Mouse (Mus musculus): Measurements from ENCODE around the gene Nudt13. TPM values are rescaled to one million over a fixed set of nuclear protein-coding genes. Genes with fewer than 3 reads are reported as not detected.

The Nudt13 gene
- polyA plus RNA-seq (2014; fragmentation: Nextera tagmentation; extraction: Ambion mirVana): 10.4 and 10.8 TPM in 2 replicates

- peak; percentile 90 for DNase-seq (ENCODE audit: low spot score)
- H3K27ac ChIP-seq: no peak within 1 kb of the TSS
- peak; percentile 96 for ATAC-seq (ENCODE audit: low FRiP score)
- H3K27me3 ChIP-seq (ENCODE audit: control insufficient read depth, insufficient read depth, low read length): no peaks in the 10 kb centered on the region
- WGBS: 24% methylated on average over 14 of the region's 14 CpGs
- no peaks in the 10 kb centered on the region for H3K36me3 ChIP-seq (replicated peaks; ENCODE audit: control insufficient read depth, insufficient read depth)
- peak within 1 kb of the TSS; percentile 55 for H3K4me2 ChIP-seq (replicated peaks)
- no peaks in the 10 kb centered on the region for H3K9me3 ChIP-seq (ENCODE audit: control insufficient read depth, low read length)
- peak within 1 kb of the TSS; percentile 42 for H3K4me3 ChIP-seq (replicated peaks; ENCODE audit: low read length)
- peak within 1 kb of the TSS; percentile 53 for H3K9ac ChIP-seq
- peaks cover 5% of the 10 kb centered on the region; the same call in 1 of the 2 replicates for H3K4me1 ChIP-seq (replicated peaks; ENCODE audit: control insufficient read depth, insufficient read depth, low read length)
Measured at GRCm38 (mm10) chr14:20294117-20294892, at the start of gene Nudt13. Gene Nudt13 (plus strand): TSS chr14:20294697.

GRCm38 (mm10) chr14:20245318-20245717 lies 49.2 kb upstream of the Nudt13 start:
- H3K36me3 ChIP-seq (replicated peaks; ENCODE audit: control insufficient read depth, insufficient read depth): no peaks in the 10 kb centered on the region
- H3K9ac ChIP-seq: no peak overlapping the region
- DNase-seq (ENCODE audit: low spot score) (no peak), ATAC-seq (ENCODE audit: low FRiP score) (no peak)
- 72% methylated on average over 2 of the region's 2 CpGs for WGBS
- no peaks in the 10 kb centered on the region for H3K27me3 ChIP-seq (ENCODE audit: control insufficient read depth, insufficient read depth, low read length)
- H3K4me1 ChIP-seq (replicated peaks; ENCODE audit: control insufficient read depth, insufficient read depth, low read length): no peaks in the 10 kb centered on the region
- H3K27ac ChIP-seq: no peak overlapping the region
- H3K4me2 ChIP-seq (replicated peaks): no peak overlapping the region
- no peaks in the 10 kb centered on the region for H3K9me3 ChIP-seq (ENCODE audit: control insufficient read depth, low read length)
- H3K4me3 ChIP-seq (replicated peaks; ENCODE audit: low read length): no peak overlapping the region

GRCm38 (mm10) chr14:20245861-20246260 lies 48.6 kb upstream of the Nudt13 start:
- no peak for DNase-seq (ENCODE audit: low spot score)

GRCm38 (mm10) chr14:20246811-20247266 lies 47.7 kb upstream of the Nudt13 start:
- Histone ChIP-seq H3K9ac (no peak overlapping the region), H3K27ac (no peak overlapping the region), H3K36me3 (replicated peaks; ENCODE audit: control insufficient read depth, insufficient read depth) (no peaks in the 10 kb centered on the region), H3K27me3 (ENCODE audit: control insufficient read depth, insufficient read depth, low read length) (no peaks in the 10 kb centered on the region), H3K4me3 (replicated peaks; ENCODE audit: low read length) (no peak overlapping the region), H3K4me2 (replicated peaks) (no peak overlapping the region), H3K9me3 (ENCODE audit: control insufficient read depth, low read length) (no peaks in the 10 kb centered on the region), H3K4me1 (replicated peaks; ENCODE audit: control insufficient read depth, insufficient read depth, low read length) (no peaks in the 10 kb centered on the region)
- DNase-seq (ENCODE audit: low spot score) (no peak), ATAC-seq (ENCODE audit: low FRiP score) (no peak)
- 66% methylated on average over 11 of the region's 11 CpGs for WGBS

More at GRCm38 (mm10) chr14:20245861-20246260, 48.6 kb upstream of the Nudt13 start:
- no peaks in the 10 kb centered on the region for H3K4me1 ChIP-seq (replicated peaks; ENCODE audit: control insufficient read depth, insufficient read depth, low read length)
- ATAC-seq (ENCODE audit: low FRiP score): no peak
- no peak overlapping the region for H3K4me3 ChIP-seq (replicated peaks; ENCODE audit: low read length)
- no peaks in the 10 kb centered on the region for H3K9me3 ChIP-seq (ENCODE audit: control insufficient read depth, low read length)
- H3K27ac ChIP-seq: no peak overlapping the region
- no peaks in the 10 kb centered on the region for H3K36me3 ChIP-seq (replicated peaks; ENCODE audit: control insufficient read depth, insufficient read depth)
- H3K9ac ChIP-seq: no peak overlapping the region
- no peak overlapping the region for H3K4me2 ChIP-seq (replicated peaks)
- no peaks in the 10 kb centered on the region for H3K27me3 ChIP-seq (ENCODE audit: control insufficient read depth, insufficient read depth, low read length)
- WGBS: 82% methylated on average over 5 of the region's 5 CpGs

- Histone ChIP-seq H3K27ac (no peak overlapping the region), H3K4me3 (replicated peaks; ENCODE audit: low read length) (no peak overlapping the region), H3K27me3 (ENCODE audit: control insufficient read depth, insufficient read depth, low read length) (no peaks in the 10 kb centered on the region), H3K4me1 (replicated peaks; ENCODE audit: control insufficient read depth, insufficient read depth, low read length) (no peaks in the 10 kb centered on the region), H3K9me3 (ENCODE audit: control insufficient read depth, low read length) (no peaks in the 10 kb centered on the region), H3K4me2 (replicated peaks) (no peak overlapping the region), H3K9ac (no peak overlapping the region), H3K36me3 (replicated peaks; ENCODE audit: control insufficient read depth, insufficient read depth) (no peaks in the 10 kb centered on the region)
- DNase-seq (ENCODE audit: low spot score) (no peak), ATAC-seq (ENCODE audit: low FRiP score) (no peak)
- WGBS: 95% methylated on average over 3 of the region's 3 CpGs
Measured at GRCm38 (mm10) chr14:20248001-20248400, 46.5 kb upstream of the Nudt13 start.

- H3K9ac ChIP-seq: no peak overlapping the region
- H3K27ac ChIP-seq: no peak overlapping the region
- H3K4me1 ChIP-seq (replicated peaks; ENCODE audit: control insufficient read depth, insufficient read depth, low read length): no peaks in the 10 kb centered on the region
- H3K36me3 ChIP-seq (replicated peaks; ENCODE audit: control insufficient read depth, insufficient read depth): no peaks in the 10 kb centered on the region
- H3K4me3 ChIP-seq (replicated peaks; ENCODE audit: low read length): no peak overlapping the region
- no peak overlapping the region for H3K4me2 ChIP-seq (replicated peaks)
- DNase-seq (ENCODE audit: low spot score) (no peak), ATAC-seq (ENCODE audit: low FRiP score) (peak; percentile 21; the same call in 1 of the 2 replicates)
- 54% methylated on average over 14 of the region's 14 CpGs for WGBS
- no peaks in the 10 kb centered on the region for H3K9me3 ChIP-seq (ENCODE audit: control insufficient read depth, low read length)
- no peaks in the 10 kb centered on the region for H3K27me3 ChIP-seq (ENCODE audit: control insufficient read depth, insufficient read depth, low read length)
Measured at GRCm38 (mm10) chr14:20250237-20251171, 44.0 kb upstream of the Nudt13 start.

GRCm38 (mm10) chr14:20258185-20259113 lies 36.0 kb upstream of the Nudt13 start:
- Histone ChIP-seq H3K4me2 (replicated peaks) (no peak overlapping the region), H3K36me3 (replicated peaks; ENCODE audit: control insufficient read depth, insufficient read depth) (no peaks in the 10 kb centered on the region), H3K9ac (no peak overlapping the region), H3K4me3 (replicated peaks; ENCODE audit: low read length) (no peak overlapping the region), H3K9me3 (ENCODE audit: control insufficient read depth, low read length) (no peaks in the 10 kb centered on the region), H3K27ac (no peak overlapping the region), H3K27me3 (ENCODE audit: control insufficient read depth, insufficient read depth, low read length) (no peaks in the 10 kb centered on the region), H3K4me1 (replicated peaks; ENCODE audit: control insufficient read depth, insufficient read depth, low read length) (no peaks in the 10 kb centered on the region)
- WGBS: 55% methylated on average over 8 of the region's 8 CpGs
- ATAC-seq (ENCODE audit: low FRiP score): peak; percentile 84
- DNase-seq (ENCODE audit: low spot score): peak; percentile 92

- Histone ChIP-seq H3K4me3 (replicated peaks; ENCODE audit: low read length) (no peak overlapping the region), H3K4me1 (replicated peaks; ENCODE audit: control insufficient read depth, insufficient read depth, low read length) (no peaks in the 10 kb centered on the region), H3K27ac (no peak overlapping the region), H3K36me3 (replicated peaks; ENCODE audit: control insufficient read depth, insufficient read depth) (no peaks in the 10 kb centered on the region), H3K4me2 (replicated peaks) (no peak overlapping the region), H3K9ac (no peak overlapping the region), H3K27me3 (ENCODE audit: control insufficient read depth, insufficient read depth, low read length) (no peaks in the 10 kb centered on the region), H3K9me3 (ENCODE audit: control insufficient read depth, low read length) (no peaks in the 10 kb centered on the region)
- DNase-seq (ENCODE audit: low spot score) (no peak), ATAC-seq (ENCODE audit: low FRiP score) (no peak)
- WGBS: 80% methylated on average over 4 of the region's 4 CpGs
Measured at GRCm38 (mm10) chr14:20262346-20262745, 32.2 kb upstream of the Nudt13 start.
